Mouse (Mus musculus): ENCODE measurements at regions not wholly inside any gene's neighbourhood (a gene's known extent, or its start where the extent isn't known, plus 50 kb on each side); places are given as distances from the start of the nearest gene placed in this dataset.

- Histone ChIP-seq H3K9ac (ENCODE audit: low read length) (no peak overlapping the region), H3K9me3 (ENCODE audit: control insufficient read depth, low read length) (no peaks in the 10 kb centered on the region), H3K36me3 (ENCODE audit: control insufficient read depth, insufficient read depth, low read length) (no peaks in the 10 kb centered on the region), H3K4me2 (ENCODE audit: low read depth, severe bottlenecking) (no peak overlapping the region), H3K27ac (replicated peaks; ENCODE audit: low read depth, low read length) (no peak overlapping the region), H3K4me3 (ENCODE audit: low read depth, low read length) (no peak overlapping the region), H3K4me1 (ENCODE audit: control insufficient read depth, insufficient read depth, low read length) (no peaks in the 10 kb centered on the region), H3K27me3 (ENCODE audit: control insufficient read depth, insufficient read depth, low read length) (no peaks in the 10 kb centered on the region)
- WGBS, result 89% methylated on average over 3 of the region's 3 CpGs
- DNase-seq (ENCODE audit: low spot score) (no peak), ATAC-seq (ENCODE audit: insufficient number of reproducible peaks, low FRiP score, low TSS enrichment, low read depth) (no peak)
Observed at GRCm38 (mm10) chr12:25946121-25946520, 468.9 kb downstream of the Rnf144a start.

DNA sequence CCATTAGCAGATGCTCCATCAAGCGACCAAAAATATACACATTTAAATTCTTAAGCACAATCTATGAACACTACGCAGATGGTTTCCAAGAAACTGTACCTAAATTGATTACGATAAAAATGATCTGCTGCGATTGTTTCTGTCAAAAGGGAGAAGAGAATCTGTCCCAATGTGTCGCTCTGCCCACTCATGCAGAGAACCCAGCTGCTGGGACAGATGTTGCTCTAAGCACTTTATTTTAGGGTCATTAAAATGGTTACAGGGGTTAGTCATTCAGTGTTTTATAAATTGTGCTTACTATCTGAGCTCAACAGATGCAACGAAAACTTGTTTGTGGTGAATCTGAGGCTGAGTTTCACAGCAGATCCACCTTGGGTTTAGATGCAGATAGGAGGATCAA is 476.2 kb downstream of the Rnf144a start:
- WGBS, result 84% methylated on average over 6 of the region's 6 CpGs
- ATAC-seq (ENCODE audit: insufficient number of reproducible peaks, low FRiP score, low TSS enrichment, low read depth), result no peak

DNA sequence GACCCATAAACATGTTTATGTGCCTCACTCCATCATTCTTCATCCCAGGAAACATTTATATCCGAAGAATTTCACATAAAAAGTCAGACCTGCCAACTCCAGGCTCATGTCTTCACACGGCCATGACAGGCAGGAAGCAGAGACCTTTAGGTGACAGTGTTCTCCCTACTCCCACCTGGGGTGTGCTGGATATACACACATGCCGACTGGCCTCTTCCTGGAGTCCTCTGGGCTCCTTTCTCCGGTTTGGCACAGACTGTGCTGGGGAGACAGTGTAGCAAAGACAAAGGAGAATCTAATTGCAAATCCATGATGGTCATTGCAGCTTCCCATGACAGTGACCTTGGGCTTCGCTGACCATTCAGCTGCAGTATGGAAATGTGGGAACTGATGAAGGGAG is 480.1 kb downstream of the Rnf144a start:
- Histone ChIP-seq H3K36me3 (ENCODE audit: control insufficient read depth, insufficient read depth, low read length) (no peaks in the 10 kb centered on the region), H3K27me3 (ENCODE audit: control insufficient read depth, insufficient read depth, low read length) (no peaks in the 10 kb centered on the region), H3K9ac (ENCODE audit: low read length) (no peak overlapping the region), H3K27ac (replicated peaks; ENCODE audit: low read depth, low read length) (no peak overlapping the region), H3K4me3 (ENCODE audit: low read depth, low read length) (no peak overlapping the region), H3K4me1 (ENCODE audit: control insufficient read depth, insufficient read depth, low read length) (no peaks in the 10 kb centered on the region), H3K4me2 (ENCODE audit: low read depth, severe bottlenecking) (no peak overlapping the region), H3K9me3 (ENCODE audit: control insufficient read depth, low read length) (no peaks in the 10 kb centered on the region)
- DNase-seq (ENCODE audit: low spot score) (no peak), ATAC-seq (ENCODE audit: insufficient number of reproducible peaks, low FRiP score, low TSS enrichment, low read depth) (no peak)
- WGBS, result 75% methylated on average over 5 of the region's 5 CpGs

More for the DNA sequence above, 476.2 kb downstream of the Rnf144a start:
- H3K4me3 ChIP-seq (ENCODE audit: low read depth, low read length), result no peak overlapping the region
- no peaks in the 10 kb centered on the region for H3K36me3 ChIP-seq (ENCODE audit: control insufficient read depth, insufficient read depth, low read length)
- H3K4me2 ChIP-seq (ENCODE audit: low read depth, severe bottlenecking), result no peak overlapping the region
- no peaks in the 10 kb centered on the region for H3K9me3 ChIP-seq (ENCODE audit: control insufficient read depth, low read length)
- no peak overlapping the region for H3K27ac ChIP-seq (replicated peaks; ENCODE audit: low read depth, low read length)
- DNase-seq (ENCODE audit: low spot score), result no peak
- H3K4me1 ChIP-seq (ENCODE audit: control insufficient read depth, insufficient read depth, low read length), result no peaks in the 10 kb centered on the region
- H3K27me3 ChIP-seq (ENCODE audit: control insufficient read depth, insufficient read depth, low read length), result no peaks in the 10 kb centered on the region
- H3K9ac ChIP-seq (ENCODE audit: low read length), result no peak overlapping the region

DNA sequence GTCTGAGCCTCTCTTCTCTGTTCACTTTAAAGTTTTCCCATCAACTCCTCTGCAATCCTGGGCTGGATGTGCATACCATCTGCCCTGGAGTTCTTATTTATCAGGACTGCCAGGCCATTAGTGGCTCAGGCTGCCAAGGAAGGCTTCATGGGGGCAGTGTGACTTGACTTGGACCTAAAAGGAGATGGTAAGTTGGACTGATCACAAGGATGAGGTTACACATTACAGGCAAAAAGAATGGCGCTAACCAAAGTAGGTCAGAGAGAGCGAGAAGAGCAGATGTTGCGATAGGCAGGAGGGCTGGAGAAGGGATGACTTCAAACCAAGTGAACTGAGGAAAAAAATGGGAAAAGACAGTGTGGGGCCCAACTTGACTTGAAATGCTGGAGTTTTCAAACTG is 480.5 kb downstream of the Rnf144a start:
- no peak overlapping the region for H3K4me2 ChIP-seq (ENCODE audit: low read depth, severe bottlenecking)
- H3K9me3 ChIP-seq (ENCODE audit: control insufficient read depth, low read length), result no peaks in the 10 kb centered on the region
- H3K27me3 ChIP-seq (ENCODE audit: control insufficient read depth, insufficient read depth, low read length), result no peaks in the 10 kb centered on the region
- no peak overlapping the region for H3K9ac ChIP-seq (ENCODE audit: low read length)
- WGBS, result 93% methylated on average over 3 of the region's 3 CpGs
- DNase-seq (ENCODE audit: low spot score), result no peak
- no peak for ATAC-seq (ENCODE audit: insufficient number of reproducible peaks, low FRiP score, low TSS enrichment, low read depth)
- H3K36me3 ChIP-seq (ENCODE audit: control insufficient read depth, insufficient read depth, low read length), result no peaks in the 10 kb centered on the region
- no peak overlapping the region for H3K4me3 ChIP-seq (ENCODE audit: low read depth, low read length)
- H3K4me1 ChIP-seq (ENCODE audit: control insufficient read depth, insufficient read depth, low read length), result no peaks in the 10 kb centered on the region
- no peak overlapping the region for H3K27ac ChIP-seq (replicated peaks; ENCODE audit: low read depth, low read length)

GRCm38 (mm10) chr12:25926367-25926766 is 488.7 kb downstream of the Rnf144a start:
- ATAC-seq (ENCODE audit: insufficient number of reproducible peaks, low FRiP score, low TSS enrichment, low read depth), result no peak
- no peak overlapping the region for H3K4me2 ChIP-seq (ENCODE audit: low read depth, severe bottlenecking)
- H3K27ac ChIP-seq (replicated peaks; ENCODE audit: low read depth, low read length), result no peak overlapping the region
- H3K27me3 ChIP-seq (ENCODE audit: control insufficient read depth, insufficient read depth, low read length), result no peaks in the 10 kb centered on the region
- no peak overlapping the region for H3K9ac ChIP-seq (ENCODE audit: low read length)
- H3K36me3 ChIP-seq (ENCODE audit: control insufficient read depth, insufficient read depth, low read length), result no peaks in the 10 kb centered on the region
- WGBS, result 48% methylated on average over 5 of the region's 5 CpGs
- no peaks in the 10 kb centered on the region for H3K4me1 ChIP-seq (ENCODE audit: control insufficient read depth, insufficient read depth, low read length)
- DNase-seq (ENCODE audit: low spot score), result no peak
- no peak overlapping the region for H3K4me3 ChIP-seq (ENCODE audit: low read depth, low read length)
- H3K9me3 ChIP-seq (ENCODE audit: control insufficient read depth, low read length), result no peaks in the 10 kb centered on the region

DNA sequence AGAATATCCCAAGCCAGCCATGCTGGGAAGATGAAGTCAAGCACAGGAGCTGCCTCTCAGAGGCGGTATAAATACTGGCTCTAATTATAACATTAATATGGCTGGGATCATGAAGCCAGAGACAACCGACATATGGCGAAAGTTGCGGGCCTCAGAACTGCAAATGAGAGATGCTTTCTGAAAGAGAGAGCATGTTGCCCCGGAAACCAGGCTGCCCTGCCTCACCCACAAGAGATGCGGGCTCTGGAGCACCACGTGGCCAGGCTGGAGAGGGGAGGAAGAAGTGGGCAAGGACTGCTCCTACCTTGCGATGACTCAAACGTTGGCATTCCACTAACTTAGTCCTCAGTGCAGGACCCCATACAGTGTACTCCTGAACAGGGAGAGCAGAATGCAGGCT is 490.5 kb downstream of the Rnf144a start:
- H3K27ac ChIP-seq (replicated peaks; ENCODE audit: low read depth, low read length), result no peak overlapping the region
- ATAC-seq (ENCODE audit: insufficient number of reproducible peaks, low FRiP score, low TSS enrichment, low read depth) (no peak), DNase-seq (ENCODE audit: low spot score) (no peak)
- H3K9ac ChIP-seq (ENCODE audit: low read length), result no peak overlapping the region
- 85% methylated on average over 9 of the region's 9 CpGs for whole genome bisulfite sequencing
- no peak overlapping the region for H3K4me2 ChIP-seq (ENCODE audit: low read depth, severe bottlenecking)
- no peak overlapping the region for H3K4me3 ChIP-seq (ENCODE audit: low read depth, low read length)
- no peaks in the 10 kb centered on the region for H3K4me1 ChIP-seq (ENCODE audit: control insufficient read depth, insufficient read depth, low read length)
- no peaks in the 10 kb centered on the region for H3K27me3 ChIP-seq (ENCODE audit: control insufficient read depth, insufficient read depth, low read length)
- H3K9me3 ChIP-seq (ENCODE audit: control insufficient read depth, low read length), result no peaks in the 10 kb centered on the region
- H3K36me3 ChIP-seq (ENCODE audit: control insufficient read depth, insufficient read depth, low read length), result no peaks in the 10 kb centered on the region

GRCm38 (mm10) chr12:25923772-25924171 is 491.3 kb downstream of the Rnf144a start:
- WGBS, result 80% methylated on average over 1 of the region's 1 CpGs
- DNase-seq (ENCODE audit: low spot score), result no peak
- H3K9ac ChIP-seq (ENCODE audit: low read length), result no peak overlapping the region
- no peak overlapping the region for H3K4me3 ChIP-seq (ENCODE audit: low read depth, low read length)
- H3K9me3 ChIP-seq (ENCODE audit: control insufficient read depth, low read length), result no peaks in the 10 kb centered on the region
- H3K36me3 ChIP-seq (ENCODE audit: control insufficient read depth, insufficient read depth, low read length), result no peaks in the 10 kb centered on the region
- no peak for ATAC-seq (ENCODE audit: insufficient number of reproducible peaks, low FRiP score, low TSS enrichment, low read depth)
- no peaks in the 10 kb centered on the region for H3K4me1 ChIP-seq (ENCODE audit: control insufficient read depth, insufficient read depth, low read length)
- H3K27me3 ChIP-seq (ENCODE audit: control insufficient read depth, insufficient read depth, low read length), result no peaks in the 10 kb centered on the region
- no peak overlapping the region for H3K27ac ChIP-seq (replicated peaks; ENCODE audit: low read depth, low read length)
- H3K4me2 ChIP-seq (ENCODE audit: low read depth, severe bottlenecking), result no peak overlapping the region

- DNase-seq (ENCODE audit: low spot score), result no peak
- Histone ChIP-seq H3K9me3 (ENCODE audit: control insufficient read depth, low read length) (no peaks in the 10 kb centered on the region), H3K4me2 (ENCODE audit: low read depth, severe bottlenecking) (no peak overlapping the region), H3K9ac (ENCODE audit: low read length) (no peak overlapping the region), H3K4me1 (ENCODE audit: control insufficient read depth, insufficient read depth, low read length) (no peaks in the 10 kb centered on the region), H3K27ac (replicated peaks; ENCODE audit: low read depth, low read length) (no peak overlapping the region), H3K4me3 (ENCODE audit: low read depth, low read length) (no peak overlapping the region), H3K27me3 (ENCODE audit: control insufficient read depth, insufficient read depth, low read length) (no peaks in the 10 kb centered on the region), H3K36me3 (ENCODE audit: control insufficient read depth, insufficient read depth, low read length) (no peaks in the 10 kb centered on the region)
- ATAC-seq (ENCODE audit: insufficient number of reproducible peaks, low FRiP score, low TSS enrichment, low read depth), result no peak
- 76% methylated on average over 1 of the region's 1 CpGs for WGBS
Observed at GRCm38 (mm10) chr12:25905614-25906013, 509.4 kb downstream of the Rnf144a start.

DNA sequence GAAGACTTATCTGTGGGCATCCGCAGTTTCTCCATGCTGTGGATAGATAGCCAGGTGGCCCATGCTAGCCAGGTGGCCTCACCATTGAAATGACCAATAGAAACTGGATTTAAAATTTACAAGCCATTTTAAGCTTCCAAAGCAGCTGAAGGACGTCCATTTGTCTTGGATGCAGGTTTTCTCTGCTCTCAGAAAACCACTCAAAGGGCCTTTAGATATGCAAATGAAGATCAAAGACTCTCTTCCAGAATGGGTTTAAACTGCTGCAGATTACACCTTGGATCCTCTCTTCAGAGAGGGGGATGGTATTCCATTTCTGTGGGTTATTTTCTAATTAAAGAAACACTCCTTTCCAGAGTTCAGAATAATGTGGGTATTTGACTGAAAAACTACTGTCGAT is 518.5 kb downstream of the Rnf144a start:
- Histone ChIP-seq H3K4me3 (ENCODE audit: low read depth, low read length) (no peak overlapping the region), H3K9me3 (ENCODE audit: control insufficient read depth, low read length) (no peaks in the 10 kb centered on the region), H3K9ac (ENCODE audit: low read length) (no peak overlapping the region), H3K4me2 (ENCODE audit: low read depth, severe bottlenecking) (no peak overlapping the region), H3K4me1 (ENCODE audit: control insufficient read depth, insufficient read depth, low read length) (0 out of 2 replicates have a peak, but pooled peaks cover 5% of the 10 kb centered on the region), H3K36me3 (ENCODE audit: control insufficient read depth, insufficient read depth, low read length) (no peaks in the 10 kb centered on the region), H3K27ac (replicated peaks; ENCODE audit: low read depth, low read length) (no peak overlapping the region), H3K27me3 (ENCODE audit: control insufficient read depth, insufficient read depth, low read length) (no peaks in the 10 kb centered on the region)
- WGBS, result 61% methylated on average over 3 of the region's 3 CpGs
- DNase-seq (ENCODE audit: low spot score) (no peak), ATAC-seq (ENCODE audit: insufficient number of reproducible peaks, low FRiP score, low TSS enrichment, low read depth) (no peak)

All from limb, embryonic 11.5 days (tissue).